Mouse (Mus musculus): ENCODE results near the gene Ildr2. TPM values are rescaled to one million over a fixed set of nuclear protein-coding genes. Genes with fewer than 3 reads are reported as not detected.

The Ildr2 gene
- polyA plus RNA-seq, 1 experiment from 2014 or later = 4.5 TPM

- Histone ChIP-seq H3K27ac (peak overlapping the region; percentile 59), H3K9ac (peak overlapping the region; percentile 80), H3K4me1 (peaks cover 29% of the 10 kb centered on the region), H3K27me3 (peaks cover 5% of the 10 kb centered on the region; the same call in 1 of the 2 replicates), H3K36me3 (ENCODE audit: poor library complexity, severe bottlenecking) (peaks cover 8% of the 10 kb centered on the region; the same call in 1 of the 2 replicates), H3K4me2 (peak overlapping the region; percentile 94), H3K4me3 (peak overlapping the region; percentile 55), H3K9me3 (replicated peaks) (no peaks in the 10 kb centered on the region)
- peak; percentile 79 for ATAC-seq
- WGBS = 1% methylated on average over 94 of the region's 94 CpGs
Measured at GRCm38 (mm10) chr1:166308851-166309715, 55.1 kb downstream of the Ildr2 start.

- H3K27ac ChIP-seq = no peak overlapping the region
- H3K9ac ChIP-seq = no peak overlapping the region
- peaks cover 20% of the 10 kb centered on the region for H3K4me1 ChIP-seq
- no peak overlapping the region for H3K4me3 ChIP-seq
- peaks cover 5% of the 10 kb centered on the region; the same call in 1 of the 2 replicates for H3K27me3 ChIP-seq
- H3K4me2 ChIP-seq = no peak overlapping the region
- no peaks in the 10 kb centered on the region for H3K9me3 ChIP-seq (replicated peaks)
- no peak for ATAC-seq
- peaks cover 8% of the 10 kb centered on the region; the same call in 1 of the 2 replicates for H3K36me3 ChIP-seq (ENCODE audit: poor library complexity, severe bottlenecking)
- 63% methylated on average over 5 of the region's 5 CpGs for WGBS
Measured at GRCm38 (mm10) chr1:166311151-166311550, 57.2 kb downstream of the Ildr2 start.

GRCm38 (mm10) chr1:166313637-166314036 lies 59.7 kb downstream of the Ildr2 start:
- no peak for ATAC-seq
- Histone ChIP-seq H3K4me3 (no peak overlapping the region), H3K4me1 (peaks cover 18% of the 10 kb centered on the region), H3K4me2 (no peak overlapping the region), H3K27ac (no peak overlapping the region), H3K9me3 (replicated peaks) (no peaks in the 10 kb centered on the region), H3K27me3 (no peaks in the 10 kb centered on the region), H3K9ac (no peak overlapping the region), H3K36me3 (ENCODE audit: poor library complexity, severe bottlenecking) (peaks cover 8% of the 10 kb centered on the region; the same call in 1 of the 2 replicates)
- 64% methylated on average over 1 of the region's 1 CpGs for WGBS

- H3K36me3 ChIP-seq (ENCODE audit: poor library complexity, severe bottlenecking) = peaks cover 8% of the 10 kb centered on the region; the same call in 1 of the 2 replicates
- peaks cover 3% of the 10 kb centered on the region for H3K4me1 ChIP-seq
- H3K4me3 ChIP-seq = no peak overlapping the region
- H3K9ac ChIP-seq = no peak overlapping the region
- H3K27me3 ChIP-seq = no peaks in the 10 kb centered on the region
- ATAC-seq = no peak
- H3K4me2 ChIP-seq = no peak overlapping the region
- whole genome bisulfite sequencing = 89% methylated on average over 4 of the region's 4 CpGs
- H3K27ac ChIP-seq = no peak overlapping the region
- no peaks in the 10 kb centered on the region for H3K9me3 ChIP-seq (replicated peaks)
Measured at GRCm38 (mm10) chr1:166315706-166316105, 61.8 kb downstream of the Ildr2 start.

GRCm38 (mm10) chr1:166319132-166319698 lies 65.3 kb downstream of the Ildr2 start:
- H3K4me3 ChIP-seq = no peak overlapping the region
- H3K27me3 ChIP-seq = no peaks in the 10 kb centered on the region
- H3K4me1 ChIP-seq = peaks cover 3% of the 10 kb centered on the region
- H3K9ac ChIP-seq = no peak overlapping the region
- H3K36me3 ChIP-seq (ENCODE audit: poor library complexity, severe bottlenecking) = no peaks in the 10 kb centered on the region
- peak; percentile 70 for ATAC-seq
- no peak overlapping the region for H3K27ac ChIP-seq
- 15% methylated on average over 4 of the region's 4 CpGs for WGBS
- no peaks in the 10 kb centered on the region for H3K9me3 ChIP-seq (replicated peaks)
- no peak overlapping the region for H3K4me2 ChIP-seq

- no peaks in the 10 kb centered on the region for H3K9me3 ChIP-seq (replicated peaks)
- no peaks in the 10 kb centered on the region for H3K36me3 ChIP-seq (ENCODE audit: poor library complexity, severe bottlenecking)
- H3K9ac ChIP-seq = no peak overlapping the region
- no peaks in the 10 kb centered on the region for H3K27me3 ChIP-seq
- peaks cover 5% of the 10 kb centered on the region; the same call in 1 of the 2 replicates for H3K4me1 ChIP-seq
- H3K4me3 ChIP-seq = no peak overlapping the region
- H3K27ac ChIP-seq = no peak overlapping the region
- WGBS = 78% methylated on average over 3 of the region's 3 CpGs
- H3K4me2 ChIP-seq = no peak overlapping the region
- no peak for ATAC-seq
Measured at GRCm38 (mm10) chr1:166326421-166326820, 72.5 kb downstream of the Ildr2 start.

GRCm38 (mm10) chr1:166330752-166331151 lies 76.8 kb downstream of the Ildr2 start:
- no peak for ATAC-seq
- WGBS = 66% methylated on average over 3 of the region's 3 CpGs
- Histone ChIP-seq H3K27ac (no peak overlapping the region), H3K9me3 (replicated peaks) (no peaks in the 10 kb centered on the region), H3K27me3 (no peaks in the 10 kb centered on the region), H3K4me3 (no peak overlapping the region), H3K36me3 (ENCODE audit: poor library complexity, severe bottlenecking) (no peaks in the 10 kb centered on the region), H3K9ac (no peak overlapping the region), H3K4me1 (peaks cover 5% of the 10 kb centered on the region; the same call in 1 of the 2 replicates), H3K4me2 (no peak overlapping the region)

GRCm38 (mm10) chr1:166339110-166339509 lies 85.2 kb downstream of the Ildr2 start:
- no peak overlapping the region for H3K4me3 ChIP-seq
- H3K4me2 ChIP-seq = no peak overlapping the region
- H3K4me1 ChIP-seq = peaks cover 9% of the 10 kb centered on the region
- no peaks in the 10 kb centered on the region for H3K27me3 ChIP-seq
- H3K36me3 ChIP-seq (ENCODE audit: poor library complexity, severe bottlenecking) = no peaks in the 10 kb centered on the region
- H3K9me3 ChIP-seq (replicated peaks) = no peaks in the 10 kb centered on the region
- WGBS = 86% methylated on average over 6 of the region's 6 CpGs
- no peak overlapping the region for H3K27ac ChIP-seq
- H3K9ac ChIP-seq = no peak overlapping the region
- ATAC-seq = no peak

- no peak for ATAC-seq
- Histone ChIP-seq H3K4me3 (no peak overlapping the region), H3K27me3 (no peaks in the 10 kb centered on the region), H3K4me1 (peaks cover 16% of the 10 kb centered on the region), H3K27ac (no peak overlapping the region), H3K36me3 (ENCODE audit: poor library complexity, severe bottlenecking) (no peaks in the 10 kb centered on the region), H3K9ac (no peak overlapping the region), H3K9me3 (replicated peaks) (no peaks in the 10 kb centered on the region), H3K4me2 (no peak overlapping the region)
- 75% methylated on average over 2 of the region's 2 CpGs for WGBS
Measured at GRCm38 (mm10) chr1:166342060-166342459, 88.1 kb downstream of the Ildr2 start.

GRCm38 (mm10) chr1:166342539-166342938 lies 88.6 kb downstream of the Ildr2 start:
- Histone ChIP-seq H3K4me2 (no peak overlapping the region), H3K36me3 (ENCODE audit: poor library complexity, severe bottlenecking) (no peaks in the 10 kb centered on the region), H3K9me3 (replicated peaks) (no peaks in the 10 kb centered on the region), H3K27me3 (no peaks in the 10 kb centered on the region), H3K9ac (no peak overlapping the region), H3K4me1 (peaks cover 16% of the 10 kb centered on the region), H3K4me3 (no peak overlapping the region), H3K27ac (no peak overlapping the region)
- WGBS = 83% methylated on average over 1 of the region's 1 CpGs
- no peak for ATAC-seq

GRCm38 (mm10) chr1:166343586-166343985 lies 89.6 kb downstream of the Ildr2 start:
- 44% methylated on average over 5 of the region's 5 CpGs for WGBS
- no peak overlapping the region for H3K9ac ChIP-seq
- no peak for ATAC-seq
- H3K4me1 ChIP-seq = peaks cover 16% of the 10 kb centered on the region
- no peak overlapping the region for H3K27ac ChIP-seq
- H3K9me3 ChIP-seq (replicated peaks) = no peaks in the 10 kb centered on the region
- H3K4me2 ChIP-seq = no peak overlapping the region
- H3K36me3 ChIP-seq (ENCODE audit: poor library complexity, severe bottlenecking) = no peaks in the 10 kb centered on the region
- no peak overlapping the region for H3K4me3 ChIP-seq
- H3K27me3 ChIP-seq = no peaks in the 10 kb centered on the region

GRCm38 (mm10) chr1:166344300-166345077 lies 90.5 kb downstream of the Ildr2 start:
- H3K9ac ChIP-seq = no peak overlapping the region
- no peaks in the 10 kb centered on the region for H3K27me3 ChIP-seq
- no peaks in the 10 kb centered on the region for H3K9me3 ChIP-seq (replicated peaks)
- H3K27ac ChIP-seq = no peak overlapping the region; the same call in 1 of the 2 replicates
- H3K4me3 ChIP-seq = no peak overlapping the region
- WGBS = 31% methylated on average over 8 of the region's 8 CpGs
- no peaks in the 10 kb centered on the region for H3K36me3 ChIP-seq (ENCODE audit: poor library complexity, severe bottlenecking)
- peaks cover 16% of the 10 kb centered on the region for H3K4me1 ChIP-seq
- peak; percentile 50; the same call in 1 of the 2 replicates for ATAC-seq
- no peak overlapping the region; the same call in 1 of the 2 replicates for H3K4me2 ChIP-seq
